Mouse (Mus musculus) CH12F3 (cell line): ENCODE measurements around the gene Rsbn1.

Experiments
- in situ Hi-C: fragments of 300-500 bp; cut with MboI; formaldehyde crosslinking; loops from 2 replicates; pipeline ENCODE4 v1.14.3; 2020; ENCODE audit warnings: low sequenced_read_pairs

The Rsbn1 gene

DNA sequence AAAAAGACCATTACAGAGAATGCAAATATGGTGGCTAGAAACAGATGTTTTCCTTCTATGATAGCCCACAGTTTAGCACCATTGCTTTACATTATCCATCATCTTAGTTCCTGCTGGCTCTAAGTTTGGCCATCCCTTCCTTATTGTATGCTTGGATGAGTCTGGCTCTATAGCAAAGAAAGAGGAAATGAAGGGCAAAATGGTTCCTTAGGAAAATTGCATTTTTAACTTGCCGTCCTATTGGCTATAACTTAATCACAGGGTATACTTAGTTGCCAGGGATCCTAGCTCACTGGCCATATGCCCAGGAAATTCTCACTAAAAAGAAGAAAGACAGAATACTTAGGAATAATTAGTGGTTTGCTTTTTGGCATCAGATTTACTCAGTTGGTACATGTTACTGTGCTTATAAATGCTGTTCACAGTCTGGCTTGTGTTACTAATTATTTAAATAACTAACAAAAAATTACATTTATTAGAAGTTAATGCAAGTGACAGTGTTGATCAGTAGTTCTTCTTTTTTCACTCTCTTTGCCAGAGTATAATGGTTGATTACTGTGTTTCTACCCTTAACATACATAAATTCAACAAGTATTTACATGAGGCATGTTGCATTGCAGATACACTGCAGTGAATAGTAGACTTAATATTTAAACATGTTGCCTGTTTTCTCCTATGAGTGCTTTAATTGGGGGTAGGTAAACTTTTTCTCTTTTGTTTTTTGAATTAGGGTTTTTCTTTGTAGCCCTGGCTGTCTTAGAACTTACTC is 31.1 kb downstream of the Rsbn1 start:
- in situ Hi-C loops = no loop called here

GRCm38 (mm10) chr3:103948666-103949065 is 34.7 kb downstream of the Rsbn1 start:
- in situ Hi-C loops = no loop called here

- in situ Hi-C loops = no loop called here
These were observed 46.7 kb downstream of the Rsbn1 start for GRCm38 (mm10) chr3:103960622-103961021.

- in situ Hi-C loops = no loop called here
These were observed 53.3 kb downstream of the Rsbn1 start for GRCm38 (mm10) chr3:103967231-103967630.

DNA sequence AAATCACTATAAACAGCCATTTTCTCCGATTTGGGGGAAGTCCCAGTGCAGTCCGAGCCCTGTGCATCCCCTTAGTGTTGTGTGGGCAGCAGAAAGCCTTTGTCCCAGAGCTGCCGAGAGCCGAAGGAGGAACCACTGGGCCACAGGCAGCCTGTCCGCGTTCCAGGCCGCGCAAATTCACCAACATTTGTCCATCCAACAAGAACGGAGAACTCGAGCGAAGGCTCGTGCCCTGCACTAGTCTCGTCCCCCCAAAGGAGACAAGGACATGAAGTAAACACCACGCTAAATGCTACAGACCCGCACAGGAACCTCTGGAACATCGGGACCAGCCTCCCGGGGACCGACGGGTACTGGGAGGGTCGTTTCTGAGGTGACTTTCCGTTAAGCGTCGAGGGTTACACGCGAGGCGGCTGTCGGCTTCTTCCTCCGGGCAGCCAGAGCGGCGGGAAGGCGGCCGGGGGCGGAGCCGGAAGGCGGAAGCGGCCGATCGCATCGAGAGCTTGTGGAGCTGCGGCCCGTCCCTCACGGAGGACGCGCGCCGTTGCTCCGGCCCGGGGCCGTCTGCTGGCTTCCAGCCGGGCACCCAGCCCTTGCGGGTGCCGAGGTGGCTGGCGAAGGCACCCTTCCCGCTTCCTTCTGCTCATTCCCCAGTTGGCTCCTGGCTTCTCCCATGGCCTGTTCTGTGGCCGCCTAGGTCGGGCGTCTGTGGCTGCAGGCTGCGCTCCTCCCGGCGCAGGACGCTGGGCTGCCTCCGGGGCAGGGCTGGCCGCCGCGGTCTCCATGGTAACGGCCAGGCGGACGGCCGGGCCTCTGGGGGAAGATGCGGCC is 54.2 kb downstream of the Rsbn1 start, which contains the start of gene Phtf1:
Gene Phtf1 (plus strand): TSS at position 250 of the 831 bp plus-strand sequence.
- in situ Hi-C loops = no loop called here

GRCm38 (mm10) chr3:103968701-103969100 is 54.8 kb downstream of the Rsbn1 start:
- in situ Hi-C loops = no loop called here

GRCm38 (mm10) chr3:103971157-103971556 is 57.2 kb downstream of the Rsbn1 start:
- in situ Hi-C loops = no loop called here

- in situ Hi-C loops = no loop called here
These were observed 70.6 kb downstream of the Rsbn1 start for GRCm38 (mm10) chr3:103984556-103984955.

- in situ Hi-C loops = no loop called here
These were observed 71.3 kb downstream of the Rsbn1 start for GRCm38 (mm10) chr3:103985194-103985593.

DNA sequence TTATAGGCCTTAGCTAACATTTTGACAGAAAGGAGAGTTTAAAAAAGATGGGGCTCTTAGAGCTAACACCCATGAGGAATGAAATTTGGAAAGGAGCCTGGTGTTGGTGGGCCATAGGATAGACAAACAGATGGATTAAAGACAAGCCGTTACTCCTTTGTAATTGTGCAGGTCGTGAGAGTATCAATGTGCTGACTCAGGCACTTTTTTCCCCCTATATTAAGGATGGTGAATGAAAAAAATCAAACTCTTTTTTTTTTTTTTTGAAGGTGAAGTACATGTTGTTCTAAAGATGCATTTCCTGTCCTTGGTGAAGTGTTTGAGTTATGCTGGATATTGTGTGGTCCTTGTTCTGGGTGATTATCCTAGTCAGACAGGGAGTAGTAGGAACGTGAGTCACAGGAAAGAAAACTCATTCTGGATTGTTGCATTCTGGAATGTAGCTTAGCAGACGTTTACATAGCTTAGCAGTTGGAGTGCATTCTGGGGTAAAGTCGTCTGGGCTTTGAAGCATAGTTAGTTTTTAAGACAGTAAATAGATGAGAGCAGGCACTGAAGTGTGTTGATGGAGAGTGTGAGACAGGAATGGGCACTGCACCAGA is 74.0 kb downstream of the Rsbn1 start:
- in situ Hi-C loops = no loop called here

GRCm38 (mm10) chr3:103989352-103989751 is 75.4 kb downstream of the Rsbn1 start:
- in situ Hi-C loops = no loop called here

DNA sequence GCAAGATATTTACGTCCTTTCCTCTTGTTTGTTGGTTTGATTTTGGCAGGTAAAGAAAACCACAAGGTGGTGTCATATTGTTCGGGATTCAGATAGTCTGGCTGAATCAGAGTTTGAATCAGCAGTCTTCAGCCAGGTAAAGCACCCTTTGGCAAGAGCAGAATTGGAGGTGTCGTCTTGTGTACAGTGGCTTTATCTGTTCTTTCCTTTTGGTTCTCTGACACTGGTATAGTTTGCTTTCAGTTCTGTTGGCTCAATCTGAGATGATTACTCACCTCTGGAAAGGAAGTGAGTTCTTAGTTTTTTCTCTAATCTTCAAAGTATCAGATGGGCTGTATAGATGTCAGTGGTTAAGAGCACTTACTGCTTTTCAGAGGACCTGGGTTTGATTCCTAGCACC is 77.4 kb downstream of the Rsbn1 start:
- in situ Hi-C loops = no loop called here

GRCm38 (mm10) chr3:103998724-103999123 is 84.8 kb downstream of the Rsbn1 start:
- in situ Hi-C loops = no loop called here

DNA sequence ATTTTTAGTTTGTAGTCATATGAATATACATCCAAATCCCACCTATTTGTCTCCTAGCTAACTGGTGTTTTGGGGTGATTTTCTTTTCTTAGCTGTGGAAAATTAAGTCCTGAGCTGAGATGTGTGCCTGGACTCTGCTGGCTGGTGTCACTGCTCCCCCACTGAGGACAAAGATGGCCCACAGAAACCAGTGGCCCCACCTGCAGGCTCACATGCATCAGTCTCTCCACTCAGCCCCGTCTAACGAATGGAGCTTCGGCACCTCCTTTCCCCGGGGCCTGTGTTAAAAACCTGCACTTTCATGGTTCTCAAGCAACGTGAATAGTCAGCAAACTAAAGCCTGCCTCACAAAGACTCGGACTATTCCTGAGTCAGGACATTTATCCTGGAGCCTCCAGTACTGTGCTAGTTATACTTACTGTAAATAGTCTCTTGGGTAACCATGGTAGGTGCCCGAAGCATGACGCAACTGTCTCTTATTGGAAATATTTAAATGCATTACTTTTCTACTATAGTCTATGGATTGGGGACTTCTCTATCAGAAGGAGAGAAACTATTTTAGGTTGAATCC is 93.1 kb downstream of the Rsbn1 start:
- in situ Hi-C loops = no loop called here

GRCm38 (mm10) chr3:104007479-104007878 is 93.6 kb downstream of the Rsbn1 start:
- in situ Hi-C loops = no loop called here

DNA sequence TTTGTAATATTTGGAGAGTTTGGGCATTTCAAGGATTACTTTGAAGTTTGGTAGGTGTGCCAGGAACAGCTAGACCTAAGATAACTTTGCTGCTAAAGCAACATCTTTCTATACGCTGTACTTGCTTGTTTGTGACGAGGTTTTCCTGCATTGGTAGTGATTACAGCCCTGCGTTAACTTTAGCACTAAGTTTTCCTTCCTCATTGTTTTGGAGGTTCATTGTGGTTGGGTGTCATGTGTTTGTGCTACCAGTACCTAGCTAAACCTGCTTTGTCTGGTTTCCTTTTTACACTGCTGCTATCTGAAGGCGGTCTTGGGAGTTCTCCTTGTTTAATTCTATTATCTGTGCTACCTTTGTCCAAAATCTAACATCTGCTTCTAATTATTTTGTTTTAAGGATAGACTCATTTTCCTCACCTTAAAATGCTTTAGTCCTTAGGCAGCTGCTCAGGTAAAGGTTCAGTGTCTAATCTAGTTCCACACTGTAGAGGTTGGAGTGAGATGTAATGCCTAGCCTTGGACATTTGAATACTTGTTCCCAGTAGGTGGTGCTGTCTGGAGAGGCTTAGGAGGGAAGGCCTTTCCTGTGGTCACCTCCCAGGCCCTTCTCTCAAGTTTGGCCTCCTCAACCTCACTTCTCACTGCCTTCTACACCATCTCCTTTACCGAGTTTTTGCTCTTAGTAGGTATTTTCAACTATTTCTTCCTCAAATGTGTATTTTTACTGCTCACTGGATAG is 96.2 kb downstream of the Rsbn1 start:
- in situ Hi-C loops = no loop called here

DNA sequence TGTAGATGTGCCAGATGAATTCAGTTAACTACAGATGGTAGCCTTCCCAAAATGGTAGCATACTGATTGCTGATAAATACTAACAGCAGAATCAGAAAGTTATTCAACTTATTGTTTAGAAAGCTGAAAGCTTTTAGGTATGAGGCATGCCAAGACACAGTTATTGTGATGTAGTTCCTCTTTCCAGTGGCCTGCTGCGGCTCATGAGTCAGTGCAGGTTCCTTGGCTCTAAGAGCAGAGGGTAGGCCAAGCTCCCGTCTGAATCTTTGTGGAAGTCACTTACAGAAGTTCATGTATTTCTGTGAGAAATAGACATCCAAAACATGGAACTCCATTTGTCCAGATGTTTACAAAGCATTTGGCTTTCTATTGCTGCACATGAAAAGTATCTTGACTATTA is 98.1 kb downstream of the Rsbn1 start:
- in situ Hi-C loops = no loop called here
